Mouse (Mus musculus): ENCODE measurements around the gene Camsap2.

GRCm38 (mm10) chr1:136230201-136230600 lies 115.7 kb downstream of the Camsap2 start:
- TF ChIP-seq CTCF (IDR thresholded peaks at IDR 0.05; ENCODE audit: low read depth, low read length) (no peak), POLR2A (IDR thresholded peaks at IDR 0.05; ENCODE audit: extremely low read depth, insufficient read depth, low read length) (no peak)

All from liver, adult 2 months (tissue).